Comparison of ENCODE assay signal across 17 mouse cellular contexts in genomic region chr5:13499835-13500234, GRCm38 (mm10).
A peak's percentile ranks its signal among the peaks of the same experiment; 100 is the strongest.
DNase-seq lines count a peak whose midpoint lies in the region; ATAC-seq and TF ChIP-seq lines count a peak whose summit lies in the region.
"Had no signal": no experiment of that assay in that cellular context is flagged by ENCODE, and none has a peak within 500 bp of the region (broad histone marks: within the 10 kb centered on the region; RNA-seq: fewer than 3 reads in every experiment).

No protein-coding gene starts in this region.

- H3K9me3 ChIP-seq in hindbrain, embryonic 14.5 days (ENCODE audit: control insufficient read depth, low read length): no peaks in the 10 kb centered on the region
- no peaks in the 10 kb centered on the region for H3K9me3 ChIP-seq in heart, embryonic 11.5 days (replicated peaks; ENCODE audit: control insufficient read depth, low read length)
- H3K9me3 ChIP-seq: embryonic facial prominence, embryonic 13.5 days; forebrain, embryonic 10.5 days; hindbrain, embryonic 13.5 days; limb, embryonic 12.5 days; liver, embryonic 15.5 days had no signal

- no peak overlapping the region for H3K4me3 ChIP-seq in layer of hippocampus, adult 2 months
- H3K4me3 ChIP-seq in hindbrain, embryonic 14.5 days (replicated peaks; ENCODE audit: low read length): no peak overlapping the region
- no peak overlapping the region for H3K4me3 ChIP-seq in heart, embryonic 11.5 days (ENCODE audit: low read depth, low read length)
- H3K4me3 ChIP-seq: embryonic facial prominence, embryonic 13.5 days; forebrain, embryonic 10.5 days; hindbrain, embryonic 13.5 days; limb, embryonic 12.5 days; liver, embryonic 15.5 days had no signal

- H3K9ac ChIP-seq in hindbrain, embryonic 14.5 days: no peak overlapping the region
- no peak overlapping the region for H3K9ac ChIP-seq in heart, embryonic 11.5 days (ENCODE audit: low read depth, low read length)
- H3K9ac ChIP-seq: embryonic facial prominence, embryonic 13.5 days; hindbrain, embryonic 13.5 days; limb, embryonic 12.5 days; liver, embryonic 15.5 days had no signal

- WGBS in hindbrain, embryonic 14.5 days: 81% methylated on average over 2 of the region's 2 CpGs
- 75% methylated on average over 2 of the region's 2 CpGs for WGBS in heart, embryonic 11.5 days (ENCODE audit: insufficient replicate concordance)

- peak; percentile 28 to 78 for DNase-seq in layer of hippocampus, adult 18-20 months (ENCODE audit: low spot score in 2 of 2)
- no peak for DNase-seq in layer of hippocampus, postnatal 10 days (ENCODE audit: low spot score in 2 of 2)
- DNase-seq in Muller cell, postnatal 12 days (ENCODE audit: inconsistent ontology term): peak; percentile 79
- peak; percentile 22 to 73 for DNase-seq in layer of hippocampus, adult 2 months (ENCODE audit: low spot score in 2 of 2)
- peak; percentile 28 to 30 for DNase-seq in left cerebral cortex, postnatal 36 days (ENCODE audit: low spot score in 2 of 2)
- no peak for DNase-seq in cerebellum, postnatal 14 days
- DNase-seq in hindbrain, embryonic 14.5 days (ENCODE audit: low spot score): no peak
- DNase-seq: cerebellum, adult 11-12 months; kidney, adult 11 months; kidney, postnatal 14 days had no signal

- no peak for ATAC-seq in hindbrain, embryonic 14.5 days (ENCODE audit: low FRiP score)
- no peak for ATAC-seq in heart, embryonic 11.5 days (replicated peaks; ENCODE audit: insufficient number of reproducible peaks, low FRiP score, low TSS enrichment)
- ATAC-seq: activated CD4-positive, CD25-positive, alpha-beta regulatory T cell, adult 4 months had no signal

- H3K4me1 ChIP-seq in hindbrain, embryonic 14.5 days (replicated peaks; ENCODE audit: control insufficient read depth, insufficient read depth, low read length): no peaks in the 10 kb centered on the region
- no peaks in the 10 kb centered on the region for H3K4me1 ChIP-seq in heart, embryonic 11.5 days (ENCODE audit: control insufficient read depth, insufficient read depth, low read length)
- H3K4me1 ChIP-seq: embryonic facial prominence, embryonic 13.5 days; forebrain, embryonic 10.5 days; hindbrain, embryonic 13.5 days; limb, embryonic 12.5 days; liver, embryonic 15.5 days had no signal

- H3K27me3 ChIP-seq in hindbrain, embryonic 14.5 days (ENCODE audit: control insufficient read depth, insufficient read depth, low read length): no peaks in the 10 kb centered on the region
- H3K27me3 ChIP-seq in heart, embryonic 11.5 days (ENCODE audit: control insufficient read depth, insufficient read depth, low read length): no peaks in the 10 kb centered on the region
- H3K27me3 ChIP-seq: embryonic facial prominence, embryonic 13.5 days; hindbrain, embryonic 13.5 days; limb, embryonic 12.5 days; liver, embryonic 15.5 days had no signal

- peak overlapping the region; percentile 16; the same call in 1 of the 2 replicates for H3K27ac ChIP-seq in layer of hippocampus, adult 2 months
- H3K27ac ChIP-seq in hindbrain, embryonic 14.5 days: no peak overlapping the region
- no peak overlapping the region for H3K27ac ChIP-seq in heart, embryonic 11.5 days (ENCODE audit: low read depth, low read length)
- H3K27ac ChIP-seq: embryonic facial prominence, embryonic 13.5 days; forebrain, embryonic 10.5 days; hindbrain, embryonic 13.5 days; limb, embryonic 12.5 days; liver, embryonic 15.5 days had no signal

- no peak overlapping the region for H3K4me2 ChIP-seq in hindbrain, embryonic 14.5 days (replicated peaks)
- H3K4me2 ChIP-seq in heart, embryonic 11.5 days: no peak overlapping the region
- H3K4me2 ChIP-seq: embryonic facial prominence, embryonic 13.5 days; hindbrain, embryonic 13.5 days; limb, embryonic 12.5 days; liver, embryonic 15.5 days had no signal

- intact Hi-C loops in left cerebral cortex, postnatal 36 days (cut with DNase I): no loop called here

- TF ChIP-seq CTCF in layer of hippocampus, adult 2 months (conservative IDR thresholded peaks at IDR 0.05): no peak

- H3K36me3 ChIP-seq in hindbrain, embryonic 14.5 days (replicated peaks; ENCODE audit: control insufficient read depth, insufficient read depth): no peaks in the 10 kb centered on the region
- no peaks in the 10 kb centered on the region for H3K36me3 ChIP-seq in heart, embryonic 11.5 days (ENCODE audit: control insufficient read depth, insufficient read depth, low read length)
- H3K36me3 ChIP-seq: embryonic facial prominence, embryonic 13.5 days; forebrain, embryonic 10.5 days; hindbrain, embryonic 13.5 days; limb, embryonic 12.5 days; liver, embryonic 15.5 days had no signal

Comparison
In these comparisons a context has a peak if more than half of its experiments do, and no peak if none do; other contexts are left out.
1. DNase-seq: peak in layer of hippocampus, adult 18-20 months (2 of 2), Muller cell, postnatal 12 days (single experiment), layer of hippocampus, adult 2 months (2 of 2) and left cerebral cortex, postnatal 36 days (2 of 2); none in layer of hippocampus, postnatal 10 days (0 of 2), cerebellum, postnatal 14 days (0 of 2) and hindbrain, embryonic 14.5 days (single experiment).